Mouse (Mus musculus) MEL (cell line): ENCODE measurements around the gene Fos. TPM values are rescaled to one million over a fixed set of nuclear protein-coding genes. Genes with fewer than 3 reads are reported as not detected.

Experiments used
- DNase-seq: peaks from one replicate; pipeline ENCODE4 v3.0.0; 2011; ENCODE audit warnings: low read depth, low spot score
- H3K27ac ChIP-seq: 2 replicates; pipeline ENCODE4 v1.5.1; 2012; ENCODE audit warnings: low read depth, mild to moderate bottlenecking, control low read depth, low read length, moderate library complexity; ENCODE audit not compliant: control insufficient read depth
- H3K27me3 ChIP-seq, 2 experiments: fragments of 150-350 bp in 1 of 2; sonication (generic) in 1 of 2; 2 replicates each; pipeline ENCODE4 v1.6.1; 2012; ENCODE audit warnings: low read length in 2 of 2, mild to moderate bottlenecking in 2 of 2, improper control_type of control experiment in 1 of 2, moderate library complexity in 1 of 2; ENCODE audit not compliant: insufficient read depth in 2 of 2, control insufficient read depth in 1 of 2
- H3K36me3 ChIP-seq, 2 experiments: 2 replicates each; pipeline ENCODE4 v1.6.1; 2012 to 2014; ENCODE audit warnings: low read length in 2 of 2, improper control_type of control experiment in 1 of 2, inconsistent platforms in 1 of 2, mild to moderate bottlenecking in 1 of 2; ENCODE audit not compliant: insufficient read depth in 2 of 2, control insufficient read depth in 1 of 2
- H3K4me1 ChIP-seq, 2 experiments: fragments of 150-350 bp in 1 of 2; sonication (generic) in 1 of 2; 2 replicates each; pipeline ENCODE4 v1.6.1; 2012; ENCODE audit warnings: low read length in 2 of 2, improper control_type of control experiment in 1 of 2, mild to moderate bottlenecking in 1 of 2; ENCODE audit not compliant: insufficient read depth in 2 of 2, control insufficient read depth in 1 of 2
- H3K4me3 ChIP-seq, 2 experiments: fragments of 150-350 bp in 1 of 2; sonication (generic) in 1 of 2; 2 replicates each; pipeline ENCODE4 v1.5.1; 2012; ENCODE audit warnings: low read depth in 2 of 2, low read length in 2 of 2, mild to moderate bottlenecking in 2 of 2, moderate library complexity in 2 of 2, control low read depth in 1 of 2, improper control_type of control experiment in 1 of 2; ENCODE audit not compliant: control insufficient read depth in 1 of 2, insufficient read depth in 1 of 2
- H3K79me2 ChIP-seq: 2 replicates; pipeline ENCODE4 v1.6.1; 2012; ENCODE audit warnings: mild to moderate bottlenecking, low read length, moderate library complexity; ENCODE audit not compliant: control insufficient read depth, poor library complexity, insufficient read depth
- H3K9ac ChIP-seq: 2 replicates; pipeline ENCODE4 v1.6.1; 2012; ENCODE audit warnings: low read depth, mild to moderate bottlenecking, control low read depth, low read length, moderate library complexity; ENCODE audit not compliant: control insufficient read depth, poor library complexity, severe bottlenecking
- H3K9me3 ChIP-seq: fragments of 150-350 bp; sonication (generic); replicated peaks from 2 replicates; pipeline ENCODE4 v1.6.1; 2012; ENCODE audit warnings: mild to moderate bottlenecking, low read length, improper control_type of control experiment, moderate library complexity; ENCODE audit not compliant: insufficient read depth
- BHLHE40 ChIP-seq: IDR thresholded peaks from 2 replicates; pipeline ENCODE4 v1.6.1; 2012; ENCODE audit warnings: low read depth, mild to moderate bottlenecking, inconsistent platforms, low read length, improper control_type of control experiment, borderline replicate concordance
- CHD1 ChIP-seq: IDR thresholded peaks from 2 replicates; pipeline ENCODE4 v1.6.1; 2012; ENCODE audit warnings: low read depth, mild to moderate bottlenecking, inconsistent platforms, low read length, improper control_type of control experiment
- CTCF ChIP-seq, 3 experiments: IDR thresholded peaks in 2 of 3; conservative IDR thresholded peaks in 1 of 3; 2 replicates each; pipeline ENCODE4 v1.5.1; 2011 to 2012; ENCODE audit warnings: low read length in 3 of 3, low read depth in 2 of 3, mild to moderate bottlenecking in 2 of 3, improper control_type of control experiment in 1 of 3, inconsistent platforms in 1 of 3, mixed read lengths in 1 of 3, moderate library complexity in 1 of 3; ENCODE audit not compliant: control insufficient read depth in 1 of 3, insufficient read depth in 1 of 3, poor library complexity in 1 of 3, severe bottlenecking in 1 of 3
- ELF1 ChIP-seq: IDR thresholded peaks from 2 replicates; pipeline ENCODE4 v1.6.1; 2014; ENCODE audit warnings: low read depth, mild to moderate bottlenecking, inconsistent platforms, low read length, improper control_type of control experiment, moderate library complexity
- EP300 ChIP-seq, 2 experiments: IDR thresholded peaks; 2 replicates each; pipeline ENCODE4 v1.6.1; 2011; ENCODE audit warnings: improper control_type of control experiment in 2 of 2, low read length in 2 of 2, low read depth in 1 of 2, mild to moderate bottlenecking in 1 of 2
- ETS1 ChIP-seq: IDR thresholded peaks from 2 replicates; pipeline ENCODE4 v1.6.1; 2012; ENCODE audit warnings: low read depth, mild to moderate bottlenecking, inconsistent platforms, low read length, improper control_type of control experiment, moderate library complexity
- GATA1 ChIP-seq: IDR thresholded peaks from 2 replicates; pipeline ENCODE4 v1.6.1; 2011; ENCODE audit warnings: low read depth, low read length, improper control_type of control experiment
- HCFC1 ChIP-seq: IDR thresholded peaks from 2 replicates; pipeline ENCODE4 v1.6.1; 2012; ENCODE audit warnings: low read depth, mild to moderate bottlenecking, inconsistent platforms, low read length, improper control_type of control experiment, moderate library complexity
- JUND ChIP-seq: IDR thresholded peaks from 2 replicates; pipeline ENCODE4 v1.6.1; 2011; ENCODE audit warnings: low read depth, mild to moderate bottlenecking, improper control_type of control experiment, low read length
- KAT2A ChIP-seq: conservative IDR thresholded peaks from 2 replicates; pipeline ENCODE4 v1.6.1; 2012; ENCODE audit warnings: low read depth, low read length, improper control_type of control experiment, inconsistent platforms
- MAFK ChIP-seq: IDR thresholded peaks from 2 replicates; pipeline ENCODE4 v1.6.1; 2011; ENCODE audit warnings: low read depth, mild to moderate bottlenecking, low read length, improper control_type of control experiment, borderline replicate concordance
- MAX ChIP-seq: IDR thresholded peaks from 2 replicates; pipeline ENCODE4 v1.6.1; 2011; ENCODE audit warnings: low read length, improper control_type of control experiment
- MEF2A ChIP-seq: IDR thresholded peaks from 2 replicates; pipeline ENCODE4 v1.6.1; 2014; ENCODE audit warnings: low read depth, mild to moderate bottlenecking, inconsistent platforms, low read length, improper control_type of control experiment; ENCODE audit not compliant: poor library complexity, insufficient replicate concordance, severe bottlenecking; ENCODE audit errors: extremely low read depth
- MYC ChIP-seq: IDR thresholded peaks from 2 replicates; pipeline ENCODE4 v1.6.1; 2011; ENCODE audit warnings: low read depth, mild to moderate bottlenecking, low read length, improper control_type of control experiment, moderate library complexity
- POLR2A ChIP-seq, 2 experiments: IDR thresholded peaks; 2 replicates each; pipeline ENCODE4 v1.6.1; 2011 to 2012; ENCODE audit warnings: low read length in 2 of 2, mild to moderate bottlenecking in 2 of 2, control low read depth in 1 of 2, improper control_type of control experiment in 1 of 2, low read depth in 1 of 2, moderate library complexity in 1 of 2; ENCODE audit not compliant: control insufficient read depth in 1 of 2, insufficient read depth in 1 of 2, poor library complexity in 1 of 2
- POLR2AphosphoS2 ChIP-seq: IDR thresholded peaks from 2 replicates; pipeline ENCODE4 v1.6.1; 2011; ENCODE audit warnings: low read length, improper control_type of control experiment
- RAD21 ChIP-seq: IDR thresholded peaks from 2 replicates; pipeline ENCODE4 v1.6.1; 2011; ENCODE audit warnings: mild to moderate bottlenecking, low read depth, low read length, improper control_type of control experiment
- RCOR1 ChIP-seq: IDR thresholded peaks from 2 replicates; pipeline ENCODE4 v1.6.1; 2012; ENCODE audit warnings: low read depth, mild to moderate bottlenecking, inconsistent platforms, low read length, improper control_type of control experiment
- SMC3 ChIP-seq: IDR thresholded peaks from 2 replicates; pipeline ENCODE4 v1.6.1; 2011; ENCODE audit warnings: low read depth, low read length, improper control_type of control experiment
- TAL1 ChIP-seq: IDR thresholded peaks from 2 replicates; pipeline ENCODE4 v1.6.1; 2012; ENCODE audit warnings: mild to moderate bottlenecking, inconsistent platforms, low read length, moderate library complexity, mixed read lengths
- TBP ChIP-seq: IDR thresholded peaks from 2 replicates; pipeline ENCODE4 v1.8.0; 2011; ENCODE audit warnings: low read depth, low read length, improper control_type of control experiment
- TCF12 ChIP-seq: IDR thresholded peaks from 2 replicates; pipeline ENCODE4 v1.6.1; 2014; ENCODE audit warnings: low read depth, mild to moderate bottlenecking, inconsistent platforms, low read length, improper control_type of control experiment, moderate library complexity
- UBTF ChIP-seq: IDR thresholded peaks from 2 replicates; pipeline ENCODE4 v1.6.1; 2012; ENCODE audit warnings: low read depth, mild to moderate bottlenecking, inconsistent platforms, low read length, improper control_type of control experiment, moderate library complexity, borderline replicate concordance; ENCODE audit not compliant: insufficient read depth
- USF1 ChIP-seq: IDR thresholded peaks from 2 replicates; pipeline ENCODE4 v1.6.1; 2014; ENCODE audit warnings: low read depth, mild to moderate bottlenecking, inconsistent platforms, low read length, improper control_type of control experiment, moderate library complexity
- ZC3H11A ChIP-seq: IDR thresholded peaks from 2 replicates; pipeline ENCODE4 v1.6.1; 2012; ENCODE audit warnings: low read depth, mild to moderate bottlenecking, inconsistent platforms, low read length, improper control_type of control experiment
- ZMIZ1 ChIP-seq: IDR thresholded peaks from 2 replicates; pipeline ENCODE4 v1.6.1; 2012; ENCODE audit warnings: low read depth, mild to moderate bottlenecking, inconsistent platforms, low read length, improper control_type of control experiment, moderate library complexity
- ZNF384 ChIP-seq: IDR thresholded peaks from 2 replicates; pipeline ENCODE4 v1.6.1; 2012; ENCODE audit warnings: low read depth, mild to moderate bottlenecking, inconsistent platforms, low read length, improper control_type of control experiment
- polyA plus RNA-seq, 2 experiments: library from polyadenylated mRNA; stranded (reverse) in 1 of 2; unstranded in 1 of 2; fragments of >175 nt in 1 of 2; fragments of >200 nt in 1 of 2; gene quantifications; 2 replicates each; pipeline versions ENCODE4 v1.2.1 to v1.2.4; 2012; ENCODE audit warnings: low replicate concordance in 2 of 2, low read depth in 1 of 2; ENCODE audit not compliant: insufficient read length in 2 of 2, insufficient read depth in 1 of 2, missing spikeins in 1 of 2
- total RNA-seq: library from RNA; depleted of rRNA; stranded (reverse); fragments of 300-350 nt; gene quantifications from 2 replicates; pipeline ENCODE4 v1.2.3, GENCODE M21; 2012

Fos gene
- total and polyA plus RNA-seq, 3 experiments: 0.81 to 1.4 TPM; not detected in 1

- Histone ChIP-seq H3K27ac (peak overlapping the region; percentile 37; the same call in 1 of the 2 replicates), H3K4me1 (peaks cover 0 to 3% of the 10 kb centered on the region in 2 experiments; a peak in 1 of 4 replicates), H3K9ac (peak overlapping the region; percentile 54), H3K4me3 (peak overlapping the region; percentile 27 to 50; a peak in 3 of 4 replicates)
- TF ChIP-seq RAD21 (peak; percentile 69), KAT2A (no peak), ZC3H11A (peak; percentile 62), BHLHE40 (no peak), GATA1 (peak; percentile 37; the same call in 1 of the 2 replicates), RCOR1 (no peak), SMC3 (peak; percentile 93), CTCF (IDR thresholded peaks at IDR 0.05 in 2 of 3, conservative IDR thresholded peaks at IDR 0.05 in 1 of 3; ENCODE audit: control insufficient read depth in 1 of 3, insufficient read depth in 1 of 3, low read depth in 2 of 3, low read length in 3 of 3, poor library complexity in 1 of 3, severe bottlenecking in 1 of 3) (peak; percentile 83 to 91 (median 87))
- TF ChIP-seq, all 39 proteins: peak for 5
- no peaks in the 10 kb centered on the region for H3K27me3 ChIP-seq
- H3K9me3 ChIP-seq: no peaks in the 10 kb centered on the region
- H3K36me3 ChIP-seq: 0 out of 4 replicates have a peak, but pooled peaks cover 0 to 2% of the 10 kb centered on the region in 2 experiments
- DNase-seq: peak; percentile 94
- H3K79me2 ChIP-seq: no peaks in the 10 kb centered on the region
Observed at GRCm38 (mm10) chr12:85496755-85497154, 23.1 kb downstream of the Fos start.

GRCm38 (mm10) chr12:85497310-85498135 lies 23.8 kb downstream of the Fos start:
- no peaks in the 10 kb centered on the region for H3K79me2 ChIP-seq
- H3K27me3 ChIP-seq: no peaks in the 10 kb centered on the region
- H3K4me1 ChIP-seq: peaks cover 3 to 5% of the 10 kb centered on the region in 2 experiments
- H3K36me3 ChIP-seq: peaks cover 0 to 7% of the 10 kb centered on the region in 2 experiments; a peak in 1 of 4 replicates
- peak overlapping the region; percentile 51 to 69 for H3K4me3 ChIP-seq
- DNase-seq: peak; percentile 82
- peak overlapping the region; percentile 51 for H3K9ac ChIP-seq
- H3K9me3 ChIP-seq: no peaks in the 10 kb centered on the region
- peak overlapping the region; percentile 82 for H3K27ac ChIP-seq
- TF ChIP-seq MEF2A (no peak), UBTF (no peak), ZNF384 (no peak), MYC (0 out of 2 replicates have a peak, but pooled peaks have one; percentile 41), CHD1 (no peak), GATA1 (peak; percentile 14; the same call in 1 of the 2 replicates), CTCF (IDR thresholded peaks at IDR 0.05 in 2 of 3, conservative IDR thresholded peaks at IDR 0.05 in 1 of 3; ENCODE audit: control insufficient read depth in 1 of 3, insufficient read depth in 1 of 3, low read depth in 2 of 3, low read length in 3 of 3, poor library complexity in 1 of 3, severe bottlenecking in 1 of 3) (no peak), MAX (peak; percentile 21; the same call in 1 of the 2 replicates), TAL1 (0 out of 2 replicates have a peak, but pooled peaks have one; percentile 4), ELF1 (peak; percentile 90), POLR2AphosphoS2 (peak; percentile 85), JUND (no peak), ZMIZ1 (peak; percentile 51), ETS1 (peak; percentile 80), MAFK (no peak), POLR2A (IDR thresholded peaks at IDR 0.05; ENCODE audit: control insufficient read depth in 1 of 2, insufficient read depth in 1 of 2, low read depth in 1 of 2, low read length in 2 of 2, poor library complexity in 1 of 2) (peak in 1 of 2 experiments; percentile 81; a peak in 2 of 4 replicates), TBP (peak; percentile 77), USF1 (no peak), EP300 (IDR thresholded peaks at IDR 0.05; ENCODE audit: low read depth in 1 of 2, low read length in 2 of 2) (0 out of 4 replicates have a peak, but pooled peaks of 1 of the 2 experiments have one; percentile 8), ZC3H11A (no peak), BHLHE40 (no peak), TCF12 (0 out of 2 replicates have a peak, but pooled peaks have one; percentile 14), HCFC1 (peak; percentile 84), SMC3 (peak; percentile 15; the same call in 1 of the 2 replicates)
